Mouse (Mus musculus) hindbrain, embryonic 13.5 days (tissue): ENCODE measurements around the gene Ripk1. TPM values are rescaled to one million over a fixed set of nuclear protein-coding genes. Genes with fewer than 3 reads are reported as not detected.
A peak's percentile ranks its signal among the peaks of the same experiment; 100 is the strongest.

Experiments
- ATAC-seq: fragments of 200-750 bp; cut with Nextera tagmentation; 2 replicates; pipeline ENCODE4 v1.8.0; 2017; ENCODE audit warnings: moderate TSS enrichment; ENCODE audit not compliant: low FRiP score
- H3K27ac ChIP-seq: fragments of 300-500 bp; sonication (generic); 2 replicates; pipeline ENCODE4 v1.5.1; 2015; ENCODE audit warnings: inconsistent platforms, mild to moderate bottlenecking, moderate library complexity
- H3K27me3 ChIP-seq: fragments of 300-500 bp; sonication (generic); 2 replicates; pipeline ENCODE4 v1.6.1; 2015; ENCODE audit warnings: mild to moderate bottlenecking, inconsistent platforms
- H3K36me3 ChIP-seq: fragments of 300-500 bp; sonication (generic); 2 replicates; pipeline ENCODE4 v1.6.1; 2015; ENCODE audit warnings: mild to moderate bottlenecking, inconsistent platforms
- H3K4me1 ChIP-seq: fragments of 300-500 bp; sonication (generic); replicated peaks from 2 replicates; pipeline ENCODE4 v1.6.1; 2015; ENCODE audit warnings: inconsistent platforms
- H3K4me2 ChIP-seq: fragments of 300-500 bp; sonication (generic); 2 replicates; pipeline ENCODE4 v1.6.1; 2015; ENCODE audit warnings: inconsistent platforms, mild to moderate bottlenecking, moderate library complexity
- H3K4me3 ChIP-seq: fragments of 300-500 bp; sonication (generic); 2 replicates; pipeline ENCODE4 v1.5.1; 2015; ENCODE audit warnings: mild to moderate bottlenecking, inconsistent platforms
- H3K9ac ChIP-seq: fragments of 300-500 bp; sonication (generic); 2 replicates; pipeline ENCODE4 v1.6.1; 2015; ENCODE audit warnings: mild to moderate bottlenecking, inconsistent platforms
- H3K9me3 ChIP-seq: fragments of 300-500 bp; sonication (generic); 2 replicates; pipeline ENCODE4 v1.6.1; 2016; ENCODE audit warnings: inconsistent platforms
- WGBS: fragments of 180-500 bp; shearing (Covaris S2); methylation state at CpG from one replicate; pipeline ENCODE4 v1.1.7; 2015; 5-methylcytosine and 5-hydroxymethylcytosine counted together
- polyA plus RNA-seq: library from polyadenylated mRNA; unstranded; fragments of >200 nt; fragmentation: Nextera tagmentation; extraction: Ambion mirVana; gene quantifications from 2 replicates; pipeline ENCODE4 v1.2.1, GENCODE M21; 2015

Ripk1 gene
- 6.1 and 6.6 TPM in 2 replicates for polyA plus RNA-seq

GRCm38 (mm10) chr13:34002058-34003006 lies at the start of gene Ripk1, which contains the start of gene Serpinb6a:
Ripk1 (plus strand) TSS chr13:34002363.
Serpinb6a (minus strand) TSS chr13:34002794.
- H3K4me3 ChIP-seq, result peak within 1 kb of the TSS; percentile 93
- no peaks in the 10 kb centered on the region for H3K27me3 ChIP-seq
- under 1% methylated on average over 63 of the region's 92 CpGs for WGBS
- no peaks in the 10 kb centered on the region for H3K9me3 ChIP-seq
- peak; percentile 97 for ATAC-seq
- peaks cover 4% of the 10 kb centered on the region; the same call in 1 of the 2 replicates for H3K36me3 ChIP-seq
- H3K4me1 ChIP-seq, result peaks cover 17% of the 10 kb centered on the region
- H3K4me2 ChIP-seq, result peak within 1 kb of the TSS; percentile 77
- peak within 1 kb of the TSS; percentile 93 for H3K27ac ChIP-seq
- peak within 1 kb of the TSS; percentile 94 for H3K9ac ChIP-seq

GRCm38 (mm10) chr13:33952947-33953346 lies 49.2 kb upstream of the Ripk1 start:
- no peak overlapping the region for H3K4me3 ChIP-seq
- H3K36me3 ChIP-seq, result no peaks in the 10 kb centered on the region
- H3K9me3 ChIP-seq, result no peaks in the 10 kb centered on the region
- no peak for ATAC-seq
- no peaks in the 10 kb centered on the region for H3K4me1 ChIP-seq
- H3K27me3 ChIP-seq, result no peaks in the 10 kb centered on the region
- 93% methylated on average over 2 of the region's 2 CpGs for WGBS
- no peak overlapping the region for H3K9ac ChIP-seq
- H3K27ac ChIP-seq, result no peak overlapping the region
- no peak overlapping the region for H3K4me2 ChIP-seq

GRCm38 (mm10) chr13:33956571-33957421 lies 45.4 kb upstream of the Ripk1 start:
- no peaks in the 10 kb centered on the region for H3K36me3 ChIP-seq
- H3K4me3 ChIP-seq, result no peak overlapping the region
- peak; percentile 66; the same call in 1 of the 2 replicates for ATAC-seq
- no peaks in the 10 kb centered on the region for H3K27me3 ChIP-seq
- no peaks in the 10 kb centered on the region for H3K9me3 ChIP-seq
- WGBS, result 41% methylated on average over 6 of the region's 6 CpGs
- H3K27ac ChIP-seq, result no peak overlapping the region
- no peak overlapping the region for H3K4me2 ChIP-seq
- no peaks in the 10 kb centered on the region for H3K4me1 ChIP-seq
- no peak overlapping the region for H3K9ac ChIP-seq

- no peak overlapping the region for H3K27ac ChIP-seq
- no peak overlapping the region for H3K9ac ChIP-seq
- H3K9me3 ChIP-seq, result no peaks in the 10 kb centered on the region
- 93% methylated on average over 2 of the region's 2 CpGs for WGBS
- ATAC-seq, result no peak
- H3K4me3 ChIP-seq, result no peak overlapping the region
- H3K4me1 ChIP-seq, result no peaks in the 10 kb centered on the region
- H3K36me3 ChIP-seq, result no peaks in the 10 kb centered on the region
- H3K4me2 ChIP-seq, result no peak overlapping the region
- no peaks in the 10 kb centered on the region for H3K27me3 ChIP-seq
Observed at GRCm38 (mm10) chr13:33959771-33960170, 42.4 kb upstream of the Ripk1 start.

GRCm38 (mm10) chr13:33964206-33965046 lies 37.7 kb upstream of the Ripk1 start, which contains the start of gene Nqo2:
Nqo2 (plus strand) TSS chr13:33964687.
- no peaks in the 10 kb centered on the region for H3K9me3 ChIP-seq
- H3K27ac ChIP-seq, result peak within 1 kb of the TSS; percentile 82
- H3K4me1 ChIP-seq, result peaks cover 7% of the 10 kb centered on the region; the same call in 1 of the 2 replicates
- H3K9ac ChIP-seq, result peak within 1 kb of the TSS; percentile 75
- H3K36me3 ChIP-seq, result no peaks in the 10 kb centered on the region
- ATAC-seq, result peak; percentile 91
- no peaks in the 10 kb centered on the region for H3K27me3 ChIP-seq
- H3K4me3 ChIP-seq, result peak within 1 kb of the TSS; percentile 53
- WGBS, result 2% methylated on average over 22 of the region's 22 CpGs
- H3K4me2 ChIP-seq, result peak within 1 kb of the TSS; percentile 68

GRCm38 (mm10) chr13:33965056-33966024 lies 36.8 kb upstream of the Ripk1 start:
- H3K4me1 ChIP-seq, result peaks cover 7% of the 10 kb centered on the region; the same call in 1 of the 2 replicates
- H3K9me3 ChIP-seq, result no peaks in the 10 kb centered on the region
- H3K27me3 ChIP-seq, result no peaks in the 10 kb centered on the region
- H3K27ac ChIP-seq, result peak overlapping the region; percentile 82
- H3K4me3 ChIP-seq, result peak overlapping the region; percentile 53
- peak; percentile 30; the same call in 1 of the 2 replicates for ATAC-seq
- no peaks in the 10 kb centered on the region for H3K36me3 ChIP-seq
- peak overlapping the region; percentile 75 for H3K9ac ChIP-seq
- WGBS, result 20% methylated on average over 14 of the region's 14 CpGs
- peak overlapping the region; percentile 68 for H3K4me2 ChIP-seq

- Histone ChIP-seq H3K4me1 (peaks cover 7% of the 10 kb centered on the region; the same call in 1 of the 2 replicates), H3K27me3 (no peaks in the 10 kb centered on the region), H3K4me2 (peak overlapping the region; percentile 68; the same call in 1 of the 2 replicates), H3K4me3 (no peak overlapping the region), H3K9me3 (no peaks in the 10 kb centered on the region), H3K36me3 (no peaks in the 10 kb centered on the region), H3K27ac (no peak overlapping the region), H3K9ac (no peak overlapping the region)
- 73% methylated on average over 4 of the region's 4 CpGs for WGBS
- ATAC-seq, result no peak
Observed at GRCm38 (mm10) chr13:33966025-33966412, 36.1 kb upstream of the Ripk1 start.

- H3K4me1 ChIP-seq, result peaks cover 7% of the 10 kb centered on the region; the same call in 1 of the 2 replicates
- no peaks in the 10 kb centered on the region for H3K9me3 ChIP-seq
- H3K36me3 ChIP-seq, result no peaks in the 10 kb centered on the region
- no peak overlapping the region for H3K4me2 ChIP-seq
- H3K27me3 ChIP-seq, result no peaks in the 10 kb centered on the region
- H3K9ac ChIP-seq, result no peak overlapping the region
- no peak for ATAC-seq
- H3K27ac ChIP-seq, result no peak overlapping the region
- H3K4me3 ChIP-seq, result no peak overlapping the region
Observed at GRCm38 (mm10) chr13:33966574-33966973, 35.6 kb upstream of the Ripk1 start.

GRCm38 (mm10) chr13:33989625-33990024 lies 12.5 kb upstream of the Ripk1 start:
- Histone ChIP-seq H3K4me3 (no peak overlapping the region), H3K4me1 (no peaks in the 10 kb centered on the region), H3K27ac (no peak overlapping the region), H3K4me2 (no peak overlapping the region), H3K36me3 (peaks cover 22% of the 10 kb centered on the region), H3K9ac (no peak overlapping the region), H3K27me3 (no peaks in the 10 kb centered on the region), H3K9me3 (no peaks in the 10 kb centered on the region)
- 85% methylated on average over 5 of the region's 5 CpGs for WGBS
- no peak for ATAC-seq

- Histone ChIP-seq H3K27me3 (no peaks in the 10 kb centered on the region), H3K9ac (no peak overlapping the region), H3K27ac (no peak overlapping the region), H3K4me3 (no peak overlapping the region), H3K4me1 (no peaks in the 10 kb centered on the region), H3K9me3 (no peaks in the 10 kb centered on the region), H3K4me2 (no peak overlapping the region), H3K36me3 (peaks cover 13% of the 10 kb centered on the region; the same call in 1 of the 2 replicates)
- WGBS, result 23% methylated on average over 1 of the region's 1 CpGs
- 0 out of 2 replicates have a peak, but pooled peaks have one; percentile 21 for ATAC-seq
Observed at GRCm38 (mm10) chr13:33995197-33995596, 7.0 kb upstream of the Ripk1 start.
